Mouse (Mus musculus): Measurements from ENCODE around the gene Dlg3.

Gene Dlg3

DNA sequence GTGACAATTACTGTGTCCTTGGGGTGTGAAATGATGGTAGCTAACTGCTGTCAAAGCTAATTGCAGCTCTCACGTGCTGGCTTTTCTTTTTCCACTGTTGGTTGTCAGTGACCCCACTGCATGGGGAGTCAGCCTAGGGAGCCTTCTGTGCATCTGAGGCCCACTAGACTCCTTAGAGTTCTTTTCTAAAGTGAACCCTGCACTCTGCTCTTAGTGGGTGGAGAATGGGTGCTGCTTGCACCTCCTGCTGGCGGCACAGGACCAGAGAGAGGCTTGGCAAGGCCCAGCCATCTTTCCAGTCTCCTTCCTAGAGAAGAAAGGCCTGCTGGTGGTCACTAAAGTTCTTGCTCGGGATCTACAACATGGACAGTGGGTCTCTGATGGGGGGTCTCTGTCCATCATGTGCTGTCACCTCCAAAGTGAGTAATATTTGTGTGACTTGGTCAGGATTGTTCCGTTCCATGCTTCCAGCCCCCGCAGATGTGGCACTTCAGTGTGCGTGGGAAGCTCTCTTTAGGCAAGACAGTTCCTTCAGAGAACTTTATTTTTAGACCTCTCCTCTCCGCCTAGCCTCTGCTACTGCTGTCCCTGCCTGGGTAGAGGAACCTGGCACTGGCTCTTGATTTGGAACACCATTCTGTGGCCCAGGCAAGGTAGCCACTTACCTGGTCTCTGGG, 30.5 kb downstream of the Dlg3 start:
- no peak for DNase-seq

DNA sequence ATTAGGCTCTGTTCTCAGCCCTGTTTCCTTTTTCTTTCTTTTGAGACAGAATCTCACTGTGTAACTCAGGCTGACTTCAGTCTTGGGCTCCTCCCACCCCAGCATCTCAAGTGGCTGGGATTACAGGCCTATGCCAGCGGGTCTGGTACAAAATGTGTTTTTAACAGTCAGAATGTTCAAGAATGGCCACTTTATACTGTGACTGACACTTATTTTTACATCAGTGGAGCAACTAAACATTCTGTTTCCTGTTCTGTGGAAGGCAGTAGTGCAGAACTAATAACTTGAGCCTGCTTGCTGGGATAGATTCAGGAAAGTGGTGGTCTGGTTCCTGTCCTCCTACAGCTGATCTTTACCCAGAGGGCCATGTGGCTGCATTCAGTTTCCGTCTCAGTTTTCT, 33.1 kb downstream of the Dlg3 start:
- DNase-seq = no peak

DNA sequence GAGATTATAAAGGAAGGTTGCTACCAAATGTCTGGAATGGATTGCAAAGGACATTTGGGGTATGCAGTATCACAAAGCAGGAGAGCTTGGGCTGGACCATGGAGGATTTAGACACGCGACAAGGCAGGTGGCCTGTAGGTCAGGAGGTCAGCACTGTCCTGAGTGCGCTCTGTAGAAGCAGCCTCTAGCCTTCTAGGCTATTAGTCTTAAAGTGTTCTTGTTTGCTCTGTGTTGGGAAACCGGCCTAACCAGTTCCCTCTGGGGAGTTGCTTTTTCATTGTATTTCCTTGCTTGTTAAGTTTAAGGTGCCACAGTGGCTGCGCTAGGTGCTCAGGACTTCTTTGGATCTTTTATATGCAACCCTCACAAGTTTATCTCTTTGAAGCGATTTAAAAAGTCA, 34.5 kb downstream of the Dlg3 start:
- no peak for DNase-seq

GRCm38 (mm10) chrX:100811129-100811528, 43.6 kb downstream of the Dlg3 start:
- DNase-seq = no peak

- no peak for DNase-seq
Measured at GRCm38 (mm10) chrX:100814139-100814538, 46.6 kb downstream of the Dlg3 start.

GRCm38 (mm10) chrX:100815766-100816165, 48.2 kb downstream of the Dlg3 start:
- peak; percentile 78 to 80 for DNase-seq

GRCm38 (mm10) chrX:100818681-100819080, 51.2 kb downstream of the Dlg3 start:
- DNase-seq = no peak

GRCm38 (mm10) chrX:100821149-100821548, 53.6 kb downstream of the Dlg3 start:
- DNase-seq = no peak

DNA sequence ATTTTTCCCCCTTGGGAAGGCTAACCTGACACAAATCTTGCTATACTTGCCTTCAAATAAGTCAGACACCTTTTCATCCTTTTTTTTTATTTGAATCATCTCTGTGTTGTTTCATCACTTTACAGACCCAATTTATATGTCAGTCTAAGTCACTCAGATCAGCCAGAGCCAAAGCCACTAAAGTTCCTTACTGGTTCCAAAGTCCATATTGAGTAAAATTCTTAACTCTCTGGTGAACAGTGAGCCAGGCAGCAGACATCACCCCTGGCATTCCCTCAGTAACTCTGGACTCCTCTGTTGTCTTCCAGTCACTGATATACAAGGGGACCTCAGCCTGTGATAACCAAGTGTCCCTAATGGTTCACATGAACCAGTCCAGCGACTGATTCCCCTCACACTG, 58.0 kb downstream of the Dlg3 start:
- DNase-seq = no peak

GRCm38 (mm10) chrX:100832806-100833205, 65.3 kb downstream of the Dlg3 start:
- no peak for DNase-seq

DNA sequence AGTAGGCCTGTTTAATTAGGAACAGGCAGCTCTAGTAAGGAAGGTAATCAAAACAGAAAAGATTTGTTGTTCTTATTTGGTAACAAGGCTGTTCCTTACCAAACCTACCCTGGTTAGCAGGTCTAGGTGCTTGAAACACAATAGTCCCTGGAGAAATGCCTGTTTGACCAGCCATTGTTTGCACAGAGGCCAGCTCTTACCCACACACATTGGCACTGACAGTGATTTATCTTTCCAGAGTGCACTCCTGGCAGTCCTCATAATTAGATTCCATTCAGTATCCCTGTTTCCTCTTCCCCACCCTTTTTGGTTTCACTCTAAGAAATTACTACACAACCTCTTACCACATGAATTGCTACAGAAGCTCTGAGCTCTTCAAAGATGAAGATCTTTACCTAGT, 71.7 kb downstream of the Dlg3 start:
- no peak for DNase-seq

Data from cerebellum, postnatal 36 days (tissue).